Mouse (Mus musculus) embryonic facial prominence, embryonic 10.5 days (tissue): ENCODE data around the gene Itpr3. TPM values are rescaled to one million over a fixed set of nuclear protein-coding genes. Genes with fewer than 3 reads are reported as not detected.
A peak's percentile ranks its signal among the peaks of the same experiment; 100 is the strongest.

Source experiments
- DNase-seq: peaks from one replicate; pipeline ENCODE4 v3.0.0-alpha.2; 2017; ENCODE audit warnings: low spot score
- H3K27ac ChIP-seq: fragments of 300-500 bp; sonication (generic); replicated peaks from 2 replicates; pipeline ENCODE4 v1.5.1; 2016; ENCODE audit warnings: mild to moderate bottlenecking
- H3K27me3 ChIP-seq: fragments of 300-500 bp; sonication (generic); replicated peaks from 2 replicates; pipeline ENCODE4 v1.6.1; 2016; ENCODE audit warnings: low read depth, mild to moderate bottlenecking; ENCODE audit not compliant: poor library complexity, severe bottlenecking
- H3K36me3 ChIP-seq: fragments of 300-500 bp; sonication (generic); replicated peaks from 2 replicates; pipeline ENCODE4 v1.6.1; 2016; ENCODE audit warnings: mild to moderate bottlenecking, moderate library complexity
- H3K4me1 ChIP-seq: fragments of 300-500 bp; sonication (generic); 2 replicates; pipeline ENCODE4 v1.6.1; 2016
- H3K4me3 ChIP-seq: fragments of 300-500 bp; sonication (generic); 2 replicates; pipeline ENCODE4 v1.5.1; 2016; ENCODE audit warnings: mild to moderate bottlenecking, moderate library complexity
- H3K9me3 ChIP-seq: fragments of 300-500 bp; sonication (generic); 2 replicates; pipeline ENCODE4 v1.6.1; 2016; ENCODE audit warnings: mild to moderate bottlenecking
- WGBS: fragments of 180-500 bp; shearing (Covaris S2); methylation state at CpG from one replicate; pipeline ENCODE4 v1.1.7; 2016; 5-methylcytosine and 5-hydroxymethylcytosine counted together
- polyA plus RNA-seq: library from polyadenylated mRNA; unstranded; fragments of >200 nt; fragmentation: Nextera tagmentation; extraction: Ambion mirVana; gene quantifications from 2 replicates; pipeline ENCODE4 v1.2.1, GENCODE M21; 2016

The Itpr3 gene
- polyA plus RNA-seq, 1 experiment from 2014 or later: 4.0 TPM

GRCm38 (mm10) chr17:27107936-27108335, 50.8 kb downstream of the Itpr3 start:
- Histone ChIP-seq H3K36me3 (no peaks in the 10 kb centered on the region; the same call in 1 of the 2 replicates), H3K4me1 (peaks cover 4% of the 10 kb centered on the region; the same call in 1 of the 2 replicates), H3K27ac (no peak overlapping the region), H3K4me3 (no peak overlapping the region), H3K9me3 (no peaks in the 10 kb centered on the region), H3K27me3 (no peaks in the 10 kb centered on the region)
- 79% methylated on average over 6 of the region's 6 CpGs for WGBS
- no peak for DNase-seq

- no peaks in the 10 kb centered on the region for H3K27me3 ChIP-seq
- H3K4me3 ChIP-seq: no peak overlapping the region
- no peak for DNase-seq
- H3K9me3 ChIP-seq: no peaks in the 10 kb centered on the region
- 92% methylated on average over 7 of the region's 7 CpGs for WGBS
- 0 out of 2 replicates have a peak, but pooled peaks cover 1% of the 10 kb centered on the region for H3K4me1 ChIP-seq
- H3K27ac ChIP-seq: no peak overlapping the region
- H3K36me3 ChIP-seq: peaks cover 5% of the 10 kb centered on the region
These were observed 53.0 kb downstream of the Itpr3 start for GRCm38 (mm10) chr17:27110072-27110471.

GRCm38 (mm10) chr17:27118676-27119539, 61.8 kb downstream of the Itpr3 start:
- 88% methylated on average over 25 of the region's 25 CpGs for WGBS
- Histone ChIP-seq H3K27me3 (no peaks in the 10 kb centered on the region), H3K9me3 (0 out of 2 replicates have a peak, but pooled peaks cover 5% of the 10 kb centered on the region), H3K4me3 (no peak overlapping the region), H3K4me1 (peaks cover 34% of the 10 kb centered on the region), H3K36me3 (peaks cover 59% of the 10 kb centered on the region), H3K27ac (no peak overlapping the region)
- no peak for DNase-seq

- H3K27ac ChIP-seq: no peak overlapping the region
- DNase-seq: no peak
- H3K4me1 ChIP-seq: peaks cover 34% of the 10 kb centered on the region
- no peak overlapping the region for H3K4me3 ChIP-seq
- no peaks in the 10 kb centered on the region for H3K27me3 ChIP-seq
- H3K36me3 ChIP-seq: peaks cover 65% of the 10 kb centered on the region
- 71% methylated on average over 4 of the region's 4 CpGs for WGBS
- 0 out of 2 replicates have a peak, but pooled peaks cover 5% of the 10 kb centered on the region for H3K9me3 ChIP-seq
These were observed 62.4 kb downstream of the Itpr3 start for GRCm38 (mm10) chr17:27119540-27119895.

- Histone ChIP-seq H3K36me3 (peaks cover 69% of the 10 kb centered on the region), H3K27ac (peak overlapping the region; percentile 36; the same call in 1 of the 2 replicates), H3K9me3 (0 out of 2 replicates have a peak, but pooled peaks cover 5% of the 10 kb centered on the region), H3K4me3 (no peak overlapping the region), H3K27me3 (no peaks in the 10 kb centered on the region), H3K4me1 (peaks cover 34% of the 10 kb centered on the region)
- no peak for DNase-seq
- WGBS: 70% methylated on average over 8 of the region's 8 CpGs
These were observed 62.9 kb downstream of the Itpr3 start for GRCm38 (mm10) chr17:27119954-27120353.

GRCm38 (mm10) chr17:27120561-27121024, 63.5 kb downstream of the Itpr3 start:
- Histone ChIP-seq H3K27me3 (no peaks in the 10 kb centered on the region), H3K4me1 (peaks cover 31% of the 10 kb centered on the region), H3K9me3 (0 out of 2 replicates have a peak, but pooled peaks cover 5% of the 10 kb centered on the region), H3K36me3 (peaks cover 75% of the 10 kb centered on the region), H3K27ac (peak overlapping the region; percentile 36; the same call in 1 of the 2 replicates), H3K4me3 (peak overlapping the region; percentile 22)
- WGBS: 9% methylated on average over 18 of the region's 18 CpGs
- peak; percentile 82 for DNase-seq

GRCm38 (mm10) chr17:27121266-27121665, 64.2 kb downstream of the Itpr3 start:
- Histone ChIP-seq H3K9me3 (0 out of 2 replicates have a peak, but pooled peaks cover 5% of the 10 kb centered on the region), H3K36me3 (peaks cover 74% of the 10 kb centered on the region), H3K27me3 (no peaks in the 10 kb centered on the region), H3K27ac (0 out of 2 replicates have a peak overlapping the region, but pooled peaks have one; percentile 21), H3K4me1 (peaks cover 28% of the 10 kb centered on the region), H3K4me3 (peak overlapping the region; percentile 2; the same call in 1 of the 2 replicates)
- no peak for DNase-seq
- WGBS: 54% methylated on average over 14 of the region's 14 CpGs

- no peaks in the 10 kb centered on the region for H3K27me3 ChIP-seq
- no peak for DNase-seq
- 68% methylated on average over 7 of the region's 7 CpGs for WGBS
- H3K27ac ChIP-seq: no peak overlapping the region
- H3K4me1 ChIP-seq: peaks cover 28% of the 10 kb centered on the region
- peaks cover 69% of the 10 kb centered on the region for H3K36me3 ChIP-seq
- peak overlapping the region; percentile 2; the same call in 1 of the 2 replicates for H3K4me3 ChIP-seq
- 0 out of 2 replicates have a peak, but pooled peaks cover 5% of the 10 kb centered on the region for H3K9me3 ChIP-seq
These were observed 64.7 kb downstream of the Itpr3 start for GRCm38 (mm10) chr17:27121781-27122180.

- 0 out of 2 replicates have a peak, but pooled peaks cover 2% of the 10 kb centered on the region for H3K9me3 ChIP-seq
- peaks cover 63% of the 10 kb centered on the region for H3K36me3 ChIP-seq
- H3K27ac ChIP-seq: no peak overlapping the region
- 92% methylated on average over 11 of the region's 11 CpGs for whole genome bisulfite sequencing
- H3K27me3 ChIP-seq: no peaks in the 10 kb centered on the region
- no peak for DNase-seq
- H3K4me3 ChIP-seq: no peak overlapping the region
- H3K4me1 ChIP-seq: peaks cover 30% of the 10 kb centered on the region
These were observed 65.6 kb downstream of the Itpr3 start for GRCm38 (mm10) chr17:27122701-27123100.

GRCm38 (mm10) chr17:27123103-27123502, 66.0 kb downstream of the Itpr3 start:
- H3K9me3 ChIP-seq: no peaks in the 10 kb centered on the region
- no peaks in the 10 kb centered on the region for H3K27me3 ChIP-seq
- no peak overlapping the region for H3K27ac ChIP-seq
- H3K4me3 ChIP-seq: no peak overlapping the region
- no peak for DNase-seq
- 80% methylated on average over 2 of the region's 2 CpGs for WGBS
- H3K36me3 ChIP-seq: peaks cover 63% of the 10 kb centered on the region
- H3K4me1 ChIP-seq: peaks cover 33% of the 10 kb centered on the region

- no peaks in the 10 kb centered on the region for H3K27me3 ChIP-seq
- peaks cover 64% of the 10 kb centered on the region for H3K36me3 ChIP-seq
- 90% methylated on average over 7 of the region's 7 CpGs for WGBS
- H3K27ac ChIP-seq: no peak overlapping the region
- no peak overlapping the region for H3K4me3 ChIP-seq
- no peak for DNase-seq
- no peaks in the 10 kb centered on the region for H3K9me3 ChIP-seq
- peaks cover 31% of the 10 kb centered on the region for H3K4me1 ChIP-seq
These were observed 66.8 kb downstream of the Itpr3 start for GRCm38 (mm10) chr17:27123813-27124375.

- Histone ChIP-seq H3K4me1 (peaks cover 28% of the 10 kb centered on the region), H3K27me3 (no peaks in the 10 kb centered on the region), H3K36me3 (peaks cover 77% of the 10 kb centered on the region), H3K9me3 (no peaks in the 10 kb centered on the region), H3K27ac (no peak overlapping the region; the same call in 1 of the 2 replicates), H3K4me3 (no peak overlapping the region)
- WGBS: 36% methylated on average over 12 of the region's 12 CpGs
- peak; percentile 84 for DNase-seq
These were observed 68.1 kb downstream of the Itpr3 start for GRCm38 (mm10) chr17:27125185-27125584.
